Mouse (Mus musculus) bone marrow, adult 2 months (tissue): ENCODE data around the gene Toporsl.

Source experiments
- CTCF ChIP-seq: fragments of 200-500 bp; IDR thresholded peaks from 2 replicates; pipeline ENCODE4 v1.5.1; 2011; ENCODE audit warnings: low read length, control low read depth; ENCODE audit not compliant: control insufficient read depth, insufficient read depth
- POLR2A ChIP-seq: fragments of 200-500 bp; IDR thresholded peaks from 2 replicates; pipeline ENCODE4 v1.6.1; 2011; ENCODE audit warnings: low read depth, mild to moderate bottlenecking, control low read depth, low read length, borderline replicate concordance; ENCODE audit not compliant: control insufficient read depth

DNA sequence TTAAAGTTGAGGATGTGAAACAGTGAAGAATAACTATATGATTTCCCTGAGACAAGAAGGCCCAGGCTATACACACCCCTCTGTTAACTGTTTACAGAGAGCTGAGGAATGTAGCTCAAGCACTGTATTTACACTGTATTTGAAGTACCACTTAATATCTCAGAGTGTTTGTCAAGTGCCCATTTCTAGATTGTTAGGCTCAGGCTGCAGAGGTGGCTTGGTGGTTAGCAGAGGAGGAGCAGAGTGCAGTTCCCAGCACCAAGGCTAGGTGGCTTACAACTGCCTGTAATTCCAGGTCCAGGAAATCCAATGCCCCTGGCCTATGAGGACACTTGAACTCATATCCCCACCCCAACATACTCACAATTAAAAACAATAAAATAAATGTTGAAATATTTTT is 63.6 kb downstream of the Toporsl start:
- TF ChIP-seq POLR2A: no peak
- TF ChIP-seq CTCF: no peak
